Mouse (Mus musculus) right cerebral cortex, postnatal 4 days (tissue): ENCODE measurements at regions not wholly inside any gene's neighbourhood (a gene's known extent, or its start where the extent isn't known, plus 50 kb on each side); places are given as distances from the start of the nearest gene placed in this dataset.

Experiments
- DNase-seq: peaks from one replicate; pipeline ENCODE4 v3.0.0-alpha.2; 2022

DNA sequence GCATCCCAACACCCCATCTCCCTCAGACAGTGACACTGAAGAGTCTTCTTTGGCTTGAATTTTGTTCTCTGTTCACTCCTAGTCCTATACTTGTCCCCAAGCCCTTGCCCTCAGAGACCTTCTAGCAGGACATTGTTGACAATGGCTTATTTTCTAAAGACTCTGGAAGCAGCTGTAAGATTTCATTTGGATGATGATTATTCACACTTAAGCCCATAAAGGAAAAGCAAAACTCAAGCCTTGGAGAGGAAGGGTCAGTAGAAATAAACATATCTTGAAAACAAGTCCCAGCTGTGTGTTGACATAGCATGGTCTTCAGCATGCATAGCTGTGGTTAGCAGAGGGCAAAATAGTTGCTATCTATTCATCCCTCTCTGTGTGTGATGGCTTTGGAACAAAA, 59.9 kb upstream of the Cdh11 start:
- no peak for DNase-seq

DNA sequence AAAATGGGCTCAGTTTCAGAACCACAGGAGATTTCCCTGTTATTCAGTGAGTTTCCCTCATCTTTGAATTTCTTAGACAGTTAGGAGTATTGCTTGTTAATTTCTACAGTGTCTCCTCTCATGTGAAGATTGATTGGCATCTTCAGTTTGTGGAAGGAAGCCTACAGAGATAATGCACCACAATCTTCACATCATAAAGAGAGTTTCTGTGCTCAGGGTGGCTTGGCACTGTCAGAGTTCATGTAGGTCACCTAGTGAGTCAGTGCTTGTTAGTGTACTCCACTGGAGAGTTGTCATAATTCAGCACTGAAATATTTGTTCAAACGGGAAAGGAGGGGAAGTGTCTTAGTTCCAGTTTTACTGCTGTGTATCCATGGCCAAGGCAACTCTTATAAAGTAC, 74.6 kb upstream of the Cdh11 start:
- DNase-seq, result no peak

GRCm38 (mm10) chr8:102899525-102899924, 114.1 kb upstream of the Cdh11 start:
- DNase-seq, result no peak

- DNase-seq, result no peak
These were observed 115.2 kb upstream of the Cdh11 start for GRCm38 (mm10) chr8:102900662-102901061.

DNA sequence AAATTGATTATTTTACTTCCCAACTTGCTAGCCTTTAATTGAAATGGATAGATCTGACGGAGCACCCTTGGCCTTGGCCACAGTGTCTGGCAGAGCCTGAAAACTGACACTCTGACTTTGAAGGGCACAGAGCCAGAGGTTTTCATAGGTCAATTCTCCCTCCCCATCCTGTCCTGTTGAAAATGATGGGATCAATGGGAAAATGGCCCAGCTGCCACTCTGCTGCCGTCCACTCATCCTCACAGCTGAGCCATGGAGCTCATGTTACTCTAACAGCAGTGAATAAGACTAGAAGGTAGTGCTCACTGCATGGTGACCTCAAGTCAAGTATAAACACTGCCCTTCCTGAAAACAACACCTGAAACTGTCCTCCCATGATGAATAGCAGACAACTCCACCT, 122.0 kb upstream of the Cdh11 start:
- DNase-seq, result no peak

- DNase-seq, result no peak
These were observed 145.9 kb upstream of the Cdh11 start for GRCm38 (mm10) chr8:102931342-102931835.

DNA sequence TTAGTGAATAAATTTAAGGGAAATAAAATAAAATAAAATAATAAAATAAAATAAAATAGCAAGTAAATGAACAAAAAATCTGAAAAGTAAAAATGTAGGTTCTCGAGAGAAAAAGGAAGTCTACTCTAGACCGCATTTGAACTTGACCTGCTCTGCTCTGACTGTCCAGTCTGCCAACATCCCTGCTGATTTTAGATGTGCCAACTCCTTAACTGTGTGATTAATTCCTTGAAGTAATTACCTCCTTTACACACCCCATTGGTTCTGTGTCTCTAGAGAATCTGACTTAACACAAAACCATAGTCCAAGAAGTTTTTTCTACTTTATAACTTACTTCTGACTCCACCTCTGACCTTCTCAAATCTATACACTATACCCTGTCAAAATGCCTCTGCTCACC, 153.3 kb upstream of the Cdh11 start:
- no peak for DNase-seq

DNA sequence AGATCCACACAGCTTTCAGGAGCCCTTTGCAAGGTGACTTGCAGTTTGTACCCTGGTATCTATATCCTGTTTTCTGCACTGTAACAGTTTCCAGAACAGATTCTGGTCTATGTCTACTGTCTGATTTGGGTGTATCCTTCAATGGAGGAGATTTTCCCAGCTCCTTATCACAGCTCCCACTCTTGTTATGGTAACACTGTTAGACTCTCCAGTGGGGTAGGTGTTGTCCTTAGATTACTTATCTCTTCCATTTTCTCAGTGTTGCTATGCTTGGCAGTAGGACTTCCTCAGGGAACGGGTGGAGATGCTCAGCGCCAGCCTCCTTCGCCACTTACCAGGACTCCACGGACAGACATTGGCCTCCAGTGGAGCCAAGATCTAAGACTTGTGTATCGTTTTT, 160.1 kb upstream of the Cdh11 start:
- no peak for DNase-seq

GRCm38 (mm10) chr8:102978161-102978581, 192.7 kb upstream of the Cdh11 start:
- no peak for DNase-seq

GRCm38 (mm10) chr8:102983220-102983909, 197.9 kb upstream of the Cdh11 start:
- no peak for DNase-seq

GRCm38 (mm10) chr8:102983910-102984225, 198.4 kb upstream of the Cdh11 start:
- DNase-seq, result no peak

- no peak for DNase-seq
These were observed 222.0 kb upstream of the Cdh11 start for GRCm38 (mm10) chr8:103007284-103007984.

DNA sequence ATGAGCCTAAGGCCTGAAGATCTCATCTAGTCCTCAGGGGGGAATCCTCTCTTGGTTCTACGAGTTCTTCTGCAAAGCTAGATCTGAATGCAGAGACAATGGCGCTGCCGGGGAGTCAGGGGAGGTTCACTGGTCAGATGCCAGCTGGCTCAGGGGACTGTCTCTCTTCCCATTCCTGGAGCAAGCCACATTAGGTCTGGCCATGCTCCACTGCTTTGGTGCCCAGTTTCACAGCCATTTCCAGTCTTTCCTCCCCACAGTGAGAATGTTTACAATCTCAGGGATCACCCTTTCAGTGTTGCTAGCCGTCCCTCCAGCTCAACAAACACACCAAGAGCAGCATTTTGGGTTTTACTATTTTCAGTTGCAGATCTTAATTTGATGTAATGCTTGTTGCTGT, 233.7 kb upstream of the Cdh11 start:
- DNase-seq, result peak; percentile 32

- DNase-seq, result no peak
These were observed 237.8 kb upstream of the Cdh11 start for GRCm38 (mm10) chr8:103023237-103023636.

DNA sequence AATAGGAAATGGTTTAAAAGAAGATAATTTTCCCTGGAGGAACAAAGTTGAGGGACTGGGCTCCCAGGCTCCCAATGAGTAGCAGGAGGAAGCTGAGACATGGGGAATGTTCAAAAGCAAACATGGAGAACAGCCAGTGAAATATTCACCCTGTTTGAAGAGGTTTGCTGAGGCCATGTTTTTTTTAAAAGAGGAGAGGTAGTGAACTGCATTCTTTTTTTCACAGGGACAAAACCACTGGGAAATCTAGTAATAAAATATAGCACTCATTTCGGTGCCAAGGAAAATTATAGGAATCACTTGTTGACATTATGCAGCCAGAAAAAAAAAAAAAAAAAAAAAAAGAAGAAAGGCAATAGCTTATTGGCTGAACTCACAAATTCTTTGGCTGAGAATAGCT, 246.3 kb upstream of the Cdh11 start:
- no peak for DNase-seq

DNA sequence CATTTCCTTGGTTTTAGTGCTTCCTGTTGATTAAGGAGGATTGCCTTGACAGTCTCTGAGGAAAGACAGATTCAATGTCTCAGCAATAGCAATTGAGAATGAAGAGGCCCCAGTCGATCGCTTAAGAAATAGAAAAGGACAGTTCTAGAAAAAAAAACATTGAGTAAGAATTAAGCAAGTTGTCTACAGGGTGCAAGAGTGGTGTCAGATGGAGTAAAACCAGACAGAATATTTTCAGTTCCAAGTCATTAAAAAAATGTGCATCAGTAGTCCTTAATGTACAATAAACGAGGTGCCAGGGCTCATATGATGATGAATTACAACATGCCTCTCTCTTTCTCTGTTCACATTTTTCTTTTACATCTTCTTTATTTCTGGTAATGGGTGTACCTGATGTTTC, 248.5 kb upstream of the Cdh11 start:
- no peak for DNase-seq

DNA sequence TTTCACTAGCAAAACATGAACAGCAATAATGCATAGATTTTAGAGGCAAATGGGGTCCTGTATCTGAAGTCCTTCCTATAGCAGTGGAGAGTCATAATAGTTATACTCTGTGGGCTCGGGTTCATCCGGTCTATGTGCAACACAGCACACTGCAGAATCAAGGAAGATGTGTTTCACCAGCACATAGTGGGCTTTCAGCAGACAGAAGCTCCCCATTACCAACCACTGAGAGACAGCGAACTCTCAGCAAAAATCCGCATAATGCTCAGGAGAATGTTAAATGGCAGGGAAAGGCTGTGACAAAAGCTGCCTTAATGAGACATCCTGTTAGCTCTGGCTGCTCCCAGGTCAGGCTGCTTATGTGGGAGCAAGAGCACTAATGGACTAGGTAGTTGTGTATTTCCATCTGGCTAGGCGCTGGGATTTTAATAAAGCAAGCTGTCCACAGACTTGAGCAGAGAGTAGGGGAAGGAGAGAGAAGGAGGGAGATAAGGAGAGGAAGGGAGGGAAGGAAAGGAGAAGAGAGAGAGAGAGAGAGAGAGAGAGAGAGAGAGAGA, 286.7 kb upstream of the Cdh11 start:
- no peak for DNase-seq

DNA sequence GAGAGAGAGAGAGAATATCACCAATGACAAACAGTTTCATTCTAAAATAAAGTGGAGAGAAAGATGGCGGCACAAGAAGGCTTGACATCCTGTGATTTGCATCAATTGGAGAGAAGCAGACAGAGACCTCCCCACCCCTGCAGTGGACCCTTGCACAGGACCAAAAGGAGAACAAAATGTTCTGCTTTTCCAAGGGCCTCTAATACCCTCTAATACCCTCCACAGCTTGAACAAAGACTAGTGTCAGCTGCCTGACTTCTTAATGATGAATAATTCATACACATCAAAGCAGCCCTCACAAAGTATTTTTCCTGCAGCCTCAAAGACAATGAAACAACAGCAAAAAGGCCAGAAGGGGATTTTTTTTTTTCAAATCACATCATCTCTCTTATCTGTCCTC, 287.2 kb upstream of the Cdh11 start:
- no peak for DNase-seq

GRCm38 (mm10) chr8:103078559-103078958, 293.1 kb upstream of the Cdh11 start:
- no peak for DNase-seq

DNA sequence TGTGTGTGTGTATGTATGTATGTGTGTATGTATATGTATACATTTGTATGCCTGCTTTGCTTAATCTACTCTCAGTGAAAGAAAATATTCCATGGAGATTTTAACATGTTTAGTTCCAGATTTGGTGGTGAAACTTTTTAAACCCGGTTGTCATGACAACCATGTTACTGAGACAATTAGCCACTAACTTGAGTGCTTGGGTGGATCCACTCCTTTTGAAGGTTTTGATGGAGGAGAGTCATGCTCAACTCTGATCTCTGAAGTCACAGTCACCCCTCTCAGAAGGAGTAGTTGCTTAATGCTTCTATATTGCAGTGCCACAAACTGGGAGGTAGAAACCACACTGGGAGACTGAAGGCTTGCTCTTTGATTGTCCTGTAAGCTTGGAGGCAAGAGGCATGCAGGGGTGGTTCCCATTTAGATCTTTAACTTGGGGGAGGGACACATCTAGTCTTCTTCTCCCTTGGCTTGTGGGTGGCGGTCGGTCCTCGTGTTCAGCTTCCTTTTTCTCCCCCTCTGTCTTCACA, 301.6 kb upstream of the Cdh11 start:
- DNase-seq, result no peak

DNA sequence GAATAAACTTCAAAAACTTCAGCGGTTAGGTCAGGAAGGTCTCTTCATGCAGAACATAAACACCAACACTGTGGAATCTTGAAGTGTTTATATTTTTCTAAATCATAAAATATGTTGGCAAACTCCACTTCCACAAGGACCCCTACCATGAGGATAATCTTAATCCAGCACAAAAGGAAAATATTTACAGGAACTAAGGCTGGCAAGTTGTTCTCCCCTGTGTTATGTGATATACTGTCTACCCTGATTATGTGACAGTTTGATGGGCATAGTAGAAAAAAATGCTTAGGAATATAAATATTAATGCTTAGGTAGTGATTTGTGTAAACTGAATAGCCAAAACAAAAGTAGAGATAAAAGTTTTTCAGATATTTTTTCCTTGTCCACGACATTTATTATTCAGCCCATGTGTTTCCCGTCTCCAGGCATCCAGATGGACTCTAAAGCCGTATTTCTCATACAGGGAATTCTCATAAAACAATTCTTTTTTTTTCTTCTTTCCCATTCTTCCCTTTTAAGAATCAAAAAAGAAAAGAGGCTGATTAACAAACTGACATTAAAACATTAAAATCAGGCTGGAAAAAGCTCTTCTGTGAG, 311.2 kb upstream of the Cdh11 start:
- DNase-seq, result no peak

DNA sequence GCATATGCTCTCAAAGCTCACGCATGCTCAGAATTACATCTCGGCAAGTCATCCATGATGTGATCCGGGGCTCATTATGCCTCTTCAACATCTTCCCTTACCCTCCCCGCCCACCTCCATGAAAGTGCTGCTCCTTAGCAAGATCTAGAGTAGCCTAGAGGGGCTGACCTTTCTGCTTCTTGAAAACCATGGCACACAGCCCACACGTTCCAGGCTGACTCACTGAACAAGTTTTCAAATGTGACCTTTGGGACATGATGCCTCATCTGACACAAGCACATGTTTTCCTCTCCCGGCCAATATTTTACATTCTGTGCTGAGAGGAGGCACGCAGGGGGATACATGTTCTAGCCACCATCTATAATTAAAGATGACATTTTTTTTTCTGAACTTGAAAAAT, 340.1 kb upstream of the Cdh11 start:
- no peak for DNase-seq

DNA sequence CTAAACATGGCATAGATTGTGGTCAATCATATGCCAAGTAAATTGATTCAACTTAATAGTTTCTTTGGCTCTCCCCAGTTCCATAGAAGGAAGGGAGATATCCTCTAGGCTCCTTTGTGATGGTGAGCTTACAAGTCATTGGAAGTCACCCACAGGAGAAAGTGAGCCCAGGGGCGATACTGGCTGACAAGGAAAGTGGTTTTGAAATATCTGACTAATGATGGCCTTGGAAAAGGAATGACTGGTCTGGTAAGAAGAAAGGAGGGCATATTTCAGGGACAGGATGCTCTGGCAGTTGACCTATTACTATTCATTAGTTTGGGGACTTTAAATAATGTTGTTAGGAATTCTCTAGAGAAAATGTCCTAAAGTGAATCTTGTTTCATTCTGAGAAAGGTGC, 352.7 kb upstream of the Cdh11 start:
- DNase-seq, result no peak

GRCm38 (mm10) chr8:103144835-103145234, 359.4 kb upstream of the Cdh11 start:
- DNase-seq, result no peak
